Mouse (Mus musculus): ENCODE measurements at regions not wholly inside any gene's neighbourhood (a gene's known extent, or its start where the extent isn't known, plus 50 kb on each side); places are given as distances from the start of the nearest gene placed in this dataset.

DNA sequence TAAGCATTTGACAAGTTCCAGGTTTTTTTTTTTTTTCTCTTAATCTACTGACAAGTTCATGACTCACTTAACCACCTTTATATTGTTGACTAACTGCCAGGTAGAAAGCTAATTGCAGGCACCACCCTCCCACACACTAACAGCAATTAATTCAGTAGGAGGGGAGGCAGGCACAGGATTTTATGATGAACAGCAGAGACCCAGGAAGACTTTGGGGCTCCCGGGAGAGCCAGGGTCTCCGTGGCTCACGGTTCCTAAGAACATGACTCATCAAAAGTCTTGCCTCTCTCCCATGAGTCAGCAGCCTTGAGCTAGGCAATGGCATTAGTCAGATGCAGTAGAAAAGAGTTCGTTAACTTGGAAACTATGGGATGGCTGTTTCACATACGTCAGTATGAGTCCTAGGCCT lies 77.7 kb downstream of the Phlda1 start:
- TF ChIP-seq GATA1 (IDR thresholded peaks at IDR 0.05; ENCODE audit: low read length) (no peak), TAL1 (IDR thresholded peaks at IDR 0.05; ENCODE audit: low read length) (no peak)
